Mouse (Mus musculus) heart, adult 9 months (tissue): ENCODE results near the gene Plxna1.

Source experiments
- DNase-seq, 2 experiments: peaks; one replicate each; pipeline ENCODE4 v3.0.0; 2022; ENCODE audit warnings: low spot score in 2 of 2

Gene Plxna1

GRCm38 (mm10) chr6:89362281-89363106 lies at the start of gene Plxna1:
TSS of gene Plxna1 (minus strand) at chr6:89362620.
- peak; percentile 42 to 55 for DNase-seq

- DNase-seq = no peak
These were observed 46.6 kb upstream of the Plxna1 start for GRCm38 (mm10) chr6:89409041-89409440.

- no peak for DNase-seq
These were observed 45.8 kb upstream of the Plxna1 start for GRCm38 (mm10) chr6:89408259-89408658.

GRCm38 (mm10) chr6:89407247-89407889 lies 44.9 kb upstream of the Plxna1 start:
- no peak for DNase-seq

GRCm38 (mm10) chr6:89404964-89405363 lies 42.5 kb upstream of the Plxna1 start:
- no peak for DNase-seq

- peak; percentile 19 to 20 for DNase-seq
These were observed 41.1 kb upstream of the Plxna1 start for GRCm38 (mm10) chr6:89403257-89404225.

GRCm38 (mm10) chr6:89402406-89402805 lies 40.0 kb upstream of the Plxna1 start:
- DNase-seq = no peak

- no peak for DNase-seq
These were observed 37.1 kb upstream of the Plxna1 start for GRCm38 (mm10) chr6:89399564-89399963.

- no peak for DNase-seq
These were observed 35.5 kb upstream of the Plxna1 start for GRCm38 (mm10) chr6:89397919-89398318.

GRCm38 (mm10) chr6:89393820-89394219 lies 31.4 kb upstream of the Plxna1 start:
- DNase-seq = no peak

- no peak for DNase-seq
These were observed 29.8 kb upstream of the Plxna1 start for GRCm38 (mm10) chr6:89392213-89392612.

GRCm38 (mm10) chr6:89389771-89390170 lies 27.4 kb upstream of the Plxna1 start:
- DNase-seq = no peak

GRCm38 (mm10) chr6:89386956-89387355 lies 24.5 kb upstream of the Plxna1 start:
- DNase-seq = no peak

GRCm38 (mm10) chr6:89384699-89385098 lies 22.3 kb upstream of the Plxna1 start:
- no peak for DNase-seq

GRCm38 (mm10) chr6:89381851-89382250 lies 19.4 kb upstream of the Plxna1 start:
- no peak for DNase-seq

- DNase-seq = no peak
These were observed 18.8 kb upstream of the Plxna1 start for GRCm38 (mm10) chr6:89381172-89381571.

- DNase-seq = no peak
These were observed 18.3 kb upstream of the Plxna1 start for GRCm38 (mm10) chr6:89380751-89381150.

- no peak for DNase-seq
These were observed 15.8 kb upstream of the Plxna1 start for GRCm38 (mm10) chr6:89378264-89378663.

- no peak for DNase-seq
These were observed 6.4 kb upstream of the Plxna1 start for GRCm38 (mm10) chr6:89368812-89369211.

GRCm38 (mm10) chr6:89364342-89364741 lies 1.9 kb upstream of the Plxna1 start:
- DNase-seq = peak; percentile 55 to 62

- DNase-seq = no peak
These were observed 659 bp upstream of the Plxna1 start for GRCm38 (mm10) chr6:89363107-89363451.
